Mouse (Mus musculus) thymus, adult 2 months (tissue): ENCODE data around the gene Gpld1.

Experiments
- CTCF ChIP-seq: fragments of 200-500 bp; IDR thresholded peaks from 2 replicates; pipeline ENCODE4 v1.5.1; 2012; ENCODE audit warnings: mild to moderate bottlenecking, control low read depth, low read length, moderate library complexity, borderline replicate concordance; ENCODE audit not compliant: control insufficient read depth, poor library complexity, insufficient read depth; ENCODE audit errors: extremely low read depth
- POLR2A ChIP-seq: fragments of 200-500 bp; IDR thresholded peaks from 2 replicates; pipeline ENCODE4 v1.6.1; 2012; ENCODE audit warnings: mild to moderate bottlenecking, low read length, control low read depth, moderate library complexity; ENCODE audit not compliant: control insufficient read depth, poor library complexity, insufficient read depth; ENCODE audit errors: extremely low read depth

GRCm38 (mm10) chr13:24962119-24962518 is 19.2 kb downstream of the Gpld1 start:
- TF ChIP-seq CTCF (no peak), POLR2A (no peak)
